10 mouse cellular contexts compared by ENCODE assay signal in genomic region chrX:77579964-77580363, GRCm38 (mm10).
DNase-seq lines count a peak whose midpoint lies in the region; ATAC-seq and TF ChIP-seq lines count a peak whose summit lies in the region.
"Had no signal": no experiment of that assay in that cellular context is flagged by ENCODE, and none has a peak within 500 bp of the region (broad histone marks: within the 10 kb centered on the region; RNA-seq: fewer than 3 reads in every experiment).

No protein-coding gene starts in this region.

- no peak for ATAC-seq in lung, postnatal 0 days
- peak; percentile 47; the same call in 1 of the 2 replicates for ATAC-seq in heart, postnatal 0 days (ENCODE audit: insufficient read depth, low read depth)
- ATAC-seq in megakaryocyte progenitor cell, adult 5-6 weeks (replicated peaks; ENCODE audit: poor library complexity): peak; percentile 85
- no peak for ATAC-seq in forebrain, embryonic 15.5 days (replicated peaks)
- ATAC-seq in hindbrain, embryonic 14.5 days (ENCODE audit: low FRiP score): no peak

- no peaks in the 10 kb centered on the region for H3K36me3 ChIP-seq in lung, postnatal 0 days (ENCODE audit: insufficient read depth, low read length)
- no peaks in the 10 kb centered on the region for H3K36me3 ChIP-seq in heart, postnatal 0 days (replicated peaks; ENCODE audit: control insufficient read depth, insufficient read depth, low read length)
- no peaks in the 10 kb centered on the region for H3K36me3 ChIP-seq in forebrain, embryonic 15.5 days
- H3K36me3 ChIP-seq in hindbrain, embryonic 14.5 days (replicated peaks; ENCODE audit: control insufficient read depth, insufficient read depth): no peaks in the 10 kb centered on the region
- H3K36me3 ChIP-seq: neural tube, embryonic 13.5 days had no signal

- H3K4me2 ChIP-seq in lung, postnatal 0 days (replicated peaks; ENCODE audit: low read depth, low read length): no peak overlapping the region
- 0 out of 2 replicates have a peak overlapping the region, but pooled peaks have one; percentile 21 for H3K4me2 ChIP-seq in heart, postnatal 0 days (ENCODE audit: low read depth, low read length)
- H3K4me2 ChIP-seq in forebrain, embryonic 15.5 days (replicated peaks): no peak overlapping the region
- no peak overlapping the region for H3K4me2 ChIP-seq in hindbrain, embryonic 14.5 days (replicated peaks)
- H3K4me2 ChIP-seq: lung, embryonic 14.5 days; neural tube, embryonic 13.5 days had no signal

- H3K4me1 ChIP-seq in lung, postnatal 0 days (ENCODE audit: insufficient read depth, low read depth, low read length): no peaks in the 10 kb centered on the region
- H3K4me1 ChIP-seq in heart, postnatal 0 days (ENCODE audit: control insufficient read depth, insufficient read depth): peaks cover 9% of the 10 kb centered on the region
- no peaks in the 10 kb centered on the region for H3K4me1 ChIP-seq in forebrain, embryonic 15.5 days
- H3K4me1 ChIP-seq in hindbrain, embryonic 14.5 days (replicated peaks; ENCODE audit: control insufficient read depth, insufficient read depth, low read length): no peaks in the 10 kb centered on the region
- H3K4me1 ChIP-seq: neural tube, embryonic 13.5 days had no signal

- DNase-seq in lung, postnatal 0 days (ENCODE audit: low spot score): no peak
- DNase-seq in lung, postnatal 14 days: no peak
- peak; percentile 67 for DNase-seq in T-cell, adult 2 months (ENCODE audit: low spot score)
- DNase-seq in heart, postnatal 0 days (ENCODE audit: low spot score): peak; percentile 47
- no peak for DNase-seq in left cerebral cortex, postnatal 4 days
- no peak for DNase-seq in hindbrain, embryonic 14.5 days (ENCODE audit: low spot score)
- DNase-seq: lung, embryonic 14.5 days had no signal

- no peaks in the 10 kb centered on the region for H3K27me3 ChIP-seq in lung, postnatal 0 days (replicated peaks; ENCODE audit: insufficient read depth, low read length)
- no peaks in the 10 kb centered on the region for H3K27me3 ChIP-seq in heart, postnatal 0 days (ENCODE audit: control insufficient read depth, insufficient read depth, low read length)
- H3K27me3 ChIP-seq in forebrain, embryonic 15.5 days: no peaks in the 10 kb centered on the region
- no peaks in the 10 kb centered on the region for H3K27me3 ChIP-seq in hindbrain, embryonic 14.5 days (ENCODE audit: control insufficient read depth, insufficient read depth, low read length)
- H3K27me3 ChIP-seq: neural tube, embryonic 13.5 days had no signal

- intact Hi-C loops in left cerebral cortex, postnatal 4 days (cut with DNase I): no loop called here

- no peak overlapping the region for H3K27ac ChIP-seq in lung, postnatal 0 days (ENCODE audit: low read length)
- peak overlapping the region; percentile 79 for H3K27ac ChIP-seq in heart, postnatal 0 days (ENCODE audit: low read depth)
- no peak overlapping the region for H3K27ac ChIP-seq in forebrain, embryonic 15.5 days (replicated peaks)
- no peak overlapping the region for H3K27ac ChIP-seq in hindbrain, embryonic 14.5 days
- H3K27ac ChIP-seq: neural tube, embryonic 13.5 days had no signal

- peak; percentile 34 for TF ChIP-seq EP300 in lung, postnatal 0 days (IDR thresholded peaks at IDR 0.05)
- no peak for TF ChIP-seq EP300 in heart, postnatal 0 days (IDR thresholded peaks at IDR 0.05; ENCODE audit: low read depth)

- H3K9me3 ChIP-seq in lung, postnatal 0 days (ENCODE audit: low read length): no peaks in the 10 kb centered on the region
- H3K9me3 ChIP-seq in heart, postnatal 0 days (replicated peaks; ENCODE audit: control insufficient read depth, low read length): no peaks in the 10 kb centered on the region
- no peaks in the 10 kb centered on the region for H3K9me3 ChIP-seq in forebrain, embryonic 15.5 days
- no peaks in the 10 kb centered on the region for H3K9me3 ChIP-seq in hindbrain, embryonic 14.5 days (ENCODE audit: control insufficient read depth, low read length)
- H3K9me3 ChIP-seq: neural tube, embryonic 13.5 days had no signal

- WGBS in lung, postnatal 0 days: 40% methylated on average over 4 of the region's 4 CpGs
- 19% methylated on average over 4 of the region's 4 CpGs for WGBS in heart, postnatal 0 days
- WGBS in forebrain, embryonic 15.5 days: 80% methylated on average over 4 of the region's 4 CpGs
- 73% methylated on average over 4 of the region's 4 CpGs for WGBS in hindbrain, embryonic 14.5 days

- H3K9ac ChIP-seq in lung, postnatal 0 days (replicated peaks; ENCODE audit: low read depth): no peak overlapping the region
- H3K9ac ChIP-seq in heart, postnatal 0 days (replicated peaks; ENCODE audit: low read depth, low read length): no peak overlapping the region
- H3K9ac ChIP-seq in forebrain, embryonic 15.5 days (replicated peaks): no peak overlapping the region
- H3K9ac ChIP-seq in hindbrain, embryonic 14.5 days: no peak overlapping the region
- H3K9ac ChIP-seq: lung, embryonic 14.5 days; neural tube, embryonic 13.5 days had no signal

- no peak overlapping the region for H3K4me3 ChIP-seq in lung, postnatal 0 days (ENCODE audit: low read depth, low read length)
- H3K4me3 ChIP-seq in heart, postnatal 0 days (ENCODE audit: low read depth, low read length): no peak overlapping the region
- no peak overlapping the region for H3K4me3 ChIP-seq in forebrain, embryonic 15.5 days
- H3K4me3 ChIP-seq in hindbrain, embryonic 14.5 days (replicated peaks; ENCODE audit: low read length): no peak overlapping the region
- H3K4me3 ChIP-seq: neural tube, embryonic 13.5 days had no signal

- TF ChIP-seq CTCF in lung, postnatal 0 days (IDR thresholded peaks at IDR 0.05): no peak
- no peak for TF ChIP-seq CTCF in heart, postnatal 0 days (IDR thresholded peaks at IDR 0.05; ENCODE audit: low read depth)

Comparison
In these comparisons a context has a peak if more than half of its experiments do, and no peak if none do; other contexts are left out.
1. ATAC-seq: peak in heart, postnatal 0 days (single experiment) and megakaryocyte progenitor cell, adult 5-6 weeks (single experiment); none in lung, postnatal 0 days (single experiment), forebrain, embryonic 15.5 days (single experiment) and hindbrain, embryonic 14.5 days (single experiment).
2. DNase-seq: peak in T-cell, adult 2 months (single experiment) and heart, postnatal 0 days (single experiment); none in lung, postnatal 0 days (single experiment), lung, postnatal 14 days (single experiment), left cerebral cortex, postnatal 4 days (single experiment) and hindbrain, embryonic 14.5 days (single experiment).